Mouse (Mus musculus): ENCODE measurements around the gene Angptl3.

Angptl3 gene

DNA sequence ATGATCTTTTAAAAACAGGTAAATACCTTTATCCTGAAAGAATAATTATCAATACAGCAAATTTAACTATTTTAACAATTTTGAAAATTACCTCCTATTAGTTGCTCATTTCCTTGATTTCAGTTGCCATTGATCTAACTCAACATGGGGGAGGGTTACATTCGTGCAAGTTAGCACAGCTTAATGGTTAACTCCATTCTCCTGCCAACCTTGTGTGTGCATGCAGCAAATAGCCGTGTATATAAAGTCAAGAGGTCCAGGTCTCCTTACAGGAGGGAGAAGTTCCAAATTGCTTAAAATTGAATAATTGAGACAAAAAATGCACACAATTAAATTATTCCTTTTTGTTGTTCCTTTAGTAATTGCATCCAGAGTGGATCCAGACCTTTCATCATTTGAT is at the start of gene Angptl3:
Gene Angptl3 (plus strand): TSS at position 269 of the 400 bp plus-strand sequence.
- DNase-seq (ENCODE audit: low read depth, low spot score), result no peak

DNA sequence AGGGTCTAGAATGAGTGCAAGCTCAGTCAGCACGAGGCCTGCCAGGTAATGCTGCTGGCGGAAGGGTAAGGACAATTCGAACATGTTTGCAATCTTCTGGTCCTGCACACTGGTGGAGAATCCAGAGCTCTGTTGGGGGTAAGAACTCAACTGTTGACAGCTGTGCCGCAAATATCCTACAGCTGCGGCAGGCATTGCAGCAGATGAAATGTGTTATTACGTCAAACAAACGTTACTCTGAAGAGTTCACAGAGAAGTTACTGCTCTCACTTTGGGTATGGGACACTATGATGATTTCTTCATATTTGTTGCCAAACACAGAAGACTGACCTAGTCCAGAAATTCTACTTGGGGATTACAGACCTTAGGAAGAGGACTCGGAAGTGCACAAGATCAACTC is 46.1 kb upstream of the Angptl3 start:
- no peak for DNase-seq (ENCODE audit: low read depth, low spot score)

DNA sequence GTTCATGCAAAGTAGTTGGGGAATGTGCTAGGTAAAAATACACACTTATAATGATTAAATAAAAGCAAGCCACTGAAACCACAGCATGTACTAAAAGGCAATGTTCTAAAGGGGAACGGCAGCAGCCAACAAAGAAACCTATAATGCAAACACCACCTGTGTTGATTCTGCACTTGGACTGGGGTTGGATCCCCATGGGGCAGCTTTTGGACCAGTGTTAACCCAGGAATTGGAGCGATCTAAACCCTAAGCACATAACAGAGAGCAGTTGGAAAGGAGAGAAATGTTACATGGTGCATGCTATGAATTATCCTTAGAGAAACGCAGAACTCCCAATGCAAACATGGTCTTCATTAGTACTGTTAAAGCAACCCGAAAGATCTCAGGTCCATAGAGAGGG is 37.3 kb upstream of the Angptl3 start:
- DNase-seq (ENCODE audit: low read depth, low spot score), result no peak

DNA sequence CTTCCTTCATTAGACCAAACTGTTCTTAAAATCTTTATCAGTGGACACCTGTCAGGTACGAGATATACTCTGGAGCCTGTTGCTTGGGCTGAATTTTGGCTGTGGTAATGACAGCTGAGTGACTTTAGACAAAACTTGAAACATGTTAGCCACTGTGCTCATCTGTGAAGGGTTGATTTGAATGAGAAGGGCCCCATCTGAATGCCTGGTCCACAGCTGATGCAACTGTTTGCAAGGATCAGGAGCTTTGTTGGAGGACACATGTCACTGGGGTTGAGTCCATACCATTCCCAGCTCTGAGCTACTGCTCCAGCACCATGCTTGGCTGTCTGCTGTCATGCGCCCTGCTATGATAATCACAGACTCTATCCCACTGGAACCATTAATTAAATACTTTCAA is 25.2 kb upstream of the Angptl3 start:
- DNase-seq (ENCODE audit: low read depth, low spot score), result no peak

DNA sequence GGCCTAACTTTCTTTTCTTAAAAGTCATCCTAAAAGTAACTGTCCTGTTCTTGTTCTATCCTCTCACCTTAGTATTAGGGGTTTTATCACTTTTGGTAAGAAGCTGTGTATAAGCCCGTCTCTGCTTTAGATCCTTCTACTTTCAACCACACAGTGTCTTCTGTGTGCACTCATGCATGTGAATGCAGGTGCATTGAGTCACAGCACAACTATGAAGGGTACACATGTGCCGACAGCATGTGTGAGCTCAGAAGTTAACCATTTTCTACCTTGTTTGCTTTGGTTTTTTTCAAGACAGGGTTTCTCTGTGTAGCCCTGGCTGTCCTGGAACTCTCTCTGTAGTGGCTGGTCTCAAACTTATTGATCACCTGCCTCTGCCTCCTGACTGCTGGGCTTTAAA is 24.4 kb upstream of the Angptl3 start:
- DNase-seq (ENCODE audit: low read depth, low spot score), result no peak

DNA sequence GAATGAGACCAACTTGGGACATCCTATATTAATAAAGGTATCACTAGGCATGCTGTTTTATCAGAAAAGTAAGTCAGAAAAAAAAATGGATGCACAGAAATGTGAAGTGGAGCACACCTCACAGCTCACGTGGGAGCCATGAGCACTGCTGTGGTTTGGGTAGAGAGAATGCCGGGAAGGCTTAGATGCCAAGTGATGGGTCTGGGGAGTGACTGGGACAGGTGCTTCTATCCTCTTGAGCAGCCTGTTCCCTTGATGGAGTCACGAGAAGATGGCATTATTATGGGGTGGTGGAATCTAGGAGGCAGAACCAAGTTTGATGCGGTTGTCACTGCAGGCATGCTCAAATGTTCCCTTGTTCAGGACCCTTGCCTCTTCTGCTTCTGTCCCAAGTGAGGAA is 19.7 kb upstream of the Angptl3 start:
- no peak for DNase-seq (ENCODE audit: low read depth, low spot score)

DNA sequence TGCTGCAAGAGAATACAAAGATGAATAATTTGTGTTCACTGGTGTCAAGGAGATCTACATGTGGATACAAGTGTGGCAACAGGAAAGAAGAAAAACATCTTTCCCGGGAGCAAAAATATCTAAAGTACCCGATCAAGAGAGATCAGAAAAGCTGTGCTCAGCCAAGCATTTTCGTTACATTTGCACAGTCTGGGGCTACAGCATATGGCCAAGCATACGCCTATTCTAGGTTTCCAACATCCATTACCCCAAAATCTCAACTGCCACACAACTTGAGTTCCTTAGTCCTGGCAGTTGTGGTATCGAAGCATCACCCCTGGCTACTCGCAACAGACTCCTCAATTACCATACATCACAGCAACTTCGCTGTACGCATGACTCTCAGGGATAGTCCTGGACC is 8.5 kb upstream of the Angptl3 start:
- DNase-seq (ENCODE audit: low read depth, low spot score), result no peak

DNA sequence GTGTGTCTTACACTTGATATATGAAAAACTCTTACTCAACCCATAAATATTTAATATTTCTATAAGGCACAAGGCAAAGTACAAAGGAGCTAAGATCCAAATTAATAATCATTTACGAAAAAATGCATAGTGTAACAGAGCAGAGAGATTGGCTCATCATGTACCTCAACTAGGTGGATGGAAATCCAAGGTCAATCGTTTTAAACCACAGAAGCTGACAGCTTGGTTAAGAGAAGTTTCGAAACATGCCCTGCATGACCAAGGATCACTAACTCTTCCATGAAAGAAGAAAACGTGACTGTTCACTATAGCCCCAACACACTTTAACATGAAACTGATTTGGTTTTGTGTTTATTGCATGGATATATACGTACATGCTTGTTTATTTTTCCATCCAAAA is 2.4 kb upstream of the Angptl3 start:
- no peak for DNase-seq (ENCODE audit: low read depth, low spot score)

DNA sequence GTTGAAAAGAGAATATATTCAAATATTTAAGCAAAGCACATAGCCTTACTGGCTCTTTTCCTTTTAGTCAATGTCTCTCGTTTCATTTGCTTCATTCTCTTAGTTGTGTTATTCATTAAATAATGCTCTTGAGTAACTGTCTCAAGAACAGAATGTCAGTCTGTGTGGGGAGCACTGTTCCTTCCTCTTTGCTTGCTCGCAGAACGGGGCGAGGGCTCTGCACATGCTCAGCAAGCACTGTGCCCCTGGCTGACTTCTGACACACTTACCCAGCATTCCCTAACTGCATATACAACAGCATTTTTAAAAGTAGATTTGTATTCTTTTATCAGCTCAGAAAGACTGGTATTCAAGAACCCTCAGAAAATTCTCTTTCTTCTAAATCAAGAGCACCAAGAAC is 2.2 kb downstream of the Angptl3 start:
- DNase-seq (ENCODE audit: low read depth, low spot score), result no peak

DNA sequence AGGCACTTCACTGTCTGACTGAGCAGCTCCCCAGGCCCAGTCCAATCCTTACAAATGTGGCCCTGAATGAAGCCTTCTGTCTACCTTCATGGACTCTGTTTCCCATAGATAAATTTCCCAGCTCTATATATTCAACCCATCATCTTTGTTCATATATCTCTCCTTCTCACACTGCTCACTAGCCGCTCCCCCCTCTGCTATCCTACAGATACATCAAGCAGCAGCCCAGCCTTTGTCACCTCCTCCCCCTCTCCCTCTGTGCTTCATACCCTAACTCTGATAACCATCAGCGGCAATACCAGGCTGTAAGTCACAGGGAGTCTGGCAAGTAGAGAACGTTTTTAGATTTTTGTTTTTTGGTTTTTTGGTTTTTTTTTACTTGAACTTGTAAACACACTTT is 14.1 kb downstream of the Angptl3 start:
- no peak for DNase-seq (ENCODE audit: low read depth, low spot score)

DNA sequence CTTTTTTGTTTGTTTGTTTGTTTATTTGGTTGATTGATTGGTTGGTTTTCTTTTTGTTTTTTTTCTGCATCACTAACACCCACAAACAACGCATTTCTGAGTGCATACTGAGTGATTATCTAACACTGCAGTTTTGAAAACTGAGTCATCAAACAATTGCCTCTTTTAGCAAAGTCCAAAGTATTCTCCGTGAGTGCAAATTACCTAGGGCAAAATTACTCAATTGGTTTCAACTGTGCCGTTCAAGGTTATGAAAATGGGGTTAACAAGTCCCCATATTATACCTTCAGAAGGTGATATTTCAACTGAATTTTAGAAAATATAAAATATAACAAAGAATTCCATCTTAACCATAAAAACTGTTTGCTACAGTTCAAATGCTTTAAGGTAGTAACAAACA is 15.7 kb downstream of the Angptl3 start:
- DNase-seq (ENCODE audit: low read depth, low spot score), result no peak

DNA sequence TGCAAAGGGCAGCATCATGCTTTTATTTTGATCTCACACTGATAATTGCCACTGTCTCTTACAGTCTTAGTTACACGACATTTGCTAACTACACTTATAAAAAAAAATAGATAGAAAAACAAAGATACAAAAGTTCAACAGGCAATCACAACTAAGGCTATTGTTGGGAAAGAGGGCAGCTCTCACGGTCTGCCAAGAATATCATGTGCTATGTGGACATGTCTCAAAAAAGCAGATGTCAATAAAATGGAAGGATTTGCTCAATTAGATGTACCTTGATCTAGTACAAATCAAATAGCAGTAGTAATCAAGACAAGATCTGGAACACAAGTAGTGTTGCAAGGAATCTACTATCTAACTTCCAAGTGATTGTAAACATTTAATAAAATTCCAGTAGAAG is 17.8 kb downstream of the Angptl3 start:
- no peak for DNase-seq (ENCODE audit: low read depth, low spot score)

DNA sequence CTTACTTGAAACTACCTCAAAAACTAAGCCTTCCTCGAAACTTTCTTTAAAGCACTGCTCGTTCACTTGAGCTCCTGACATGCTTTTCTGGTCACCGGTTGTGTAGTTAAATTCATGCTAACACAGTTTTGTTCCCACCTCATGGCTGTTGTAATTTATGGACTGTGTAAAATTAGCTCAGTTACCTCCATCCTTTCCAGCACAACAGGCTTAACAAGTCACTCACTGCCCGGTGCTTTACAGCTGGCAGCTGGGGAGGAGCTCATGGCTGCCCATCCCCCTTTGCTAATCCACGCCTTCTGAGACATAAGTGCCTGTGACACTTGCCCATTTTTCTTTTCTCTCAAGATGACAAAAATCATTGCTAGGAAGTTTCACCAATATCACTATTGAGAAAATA is 33.8 kb downstream of the Angptl3 start:
- peak; percentile 13 for DNase-seq (ENCODE audit: low read depth, low spot score)

DNA sequence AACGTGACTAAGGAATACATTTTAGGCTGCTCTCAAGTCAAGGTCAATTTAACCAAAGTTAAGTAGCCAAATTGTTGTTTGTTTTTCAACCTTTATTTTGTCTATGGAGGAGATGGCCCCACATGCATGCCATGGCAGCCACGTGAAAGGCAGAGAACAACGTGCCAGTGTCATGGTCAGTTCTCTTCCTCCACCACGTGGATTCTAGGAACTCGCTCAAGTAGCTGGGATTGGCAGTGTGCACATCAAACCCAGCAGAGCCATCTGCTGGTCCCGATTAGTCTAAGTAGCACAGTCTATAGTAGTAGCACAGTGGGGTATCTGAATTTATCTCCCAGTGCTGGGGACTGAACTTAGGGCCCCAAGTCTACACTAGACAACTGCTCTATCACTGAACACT is 38.1 kb downstream of the Angptl3 start:
- DNase-seq (ENCODE audit: low read depth, low spot score), result no peak

DNA sequence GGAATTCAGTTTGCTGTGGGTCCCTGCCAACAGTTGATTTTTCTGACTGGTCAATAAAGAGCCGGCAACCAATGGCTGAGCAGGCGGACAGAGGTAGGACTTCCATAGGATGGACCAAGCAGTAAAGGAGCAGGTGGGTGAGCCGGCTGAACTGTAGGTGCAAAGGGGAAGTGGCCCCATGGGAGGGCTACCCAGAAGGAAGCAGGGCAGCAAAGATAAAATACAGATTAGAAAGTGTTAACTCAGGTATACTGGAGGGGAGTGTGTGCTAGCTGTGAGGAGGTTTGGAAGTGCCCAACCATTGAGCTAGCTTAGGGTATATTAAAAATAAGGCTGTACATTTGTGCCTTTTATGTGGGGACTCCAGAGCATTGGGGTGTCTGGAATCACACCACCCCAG is 47.3 kb downstream of the Angptl3 start:
- no peak for DNase-seq (ENCODE audit: low read depth, low spot score)

DNA sequence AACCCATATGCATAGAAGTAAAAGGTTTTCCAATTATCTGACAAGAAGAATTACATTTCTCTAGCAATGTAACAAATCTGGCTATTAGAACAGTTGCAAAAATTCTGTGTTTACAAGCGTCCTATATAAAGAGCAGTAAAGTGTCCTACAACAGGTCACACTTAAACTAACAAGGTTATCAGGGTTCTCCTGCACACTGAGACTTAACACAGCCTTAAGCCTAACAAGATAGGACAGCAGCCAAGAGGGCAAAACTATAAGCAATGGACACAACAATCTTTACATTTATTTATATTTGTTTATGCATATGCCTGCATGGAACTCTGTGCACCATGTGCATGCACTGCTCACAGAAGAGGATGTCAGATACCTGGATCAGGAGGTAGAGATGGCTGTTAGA is 50.4 kb downstream of the Angptl3 start:
- DNase-seq (ENCODE audit: low read depth, low spot score), result no peak

DNA sequence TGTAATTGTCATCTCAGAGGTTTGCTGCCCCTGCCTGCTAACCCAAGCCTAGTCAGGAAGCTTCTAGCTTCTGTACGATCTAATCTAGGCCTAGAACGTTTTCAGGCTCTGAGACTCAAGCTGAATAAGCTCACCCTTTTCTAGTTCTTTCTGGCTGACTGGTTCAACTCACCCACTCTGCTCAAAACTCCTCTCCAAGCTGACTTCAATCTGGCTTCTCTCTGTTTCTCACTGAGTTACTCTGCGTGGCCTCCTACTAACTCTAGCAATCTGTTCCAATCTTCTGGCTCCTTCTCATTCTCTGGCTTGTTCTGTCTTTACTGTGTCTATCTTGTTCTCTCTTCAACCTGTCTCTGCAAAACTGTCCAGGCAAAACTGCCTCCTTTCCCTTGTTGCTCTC is 53.1 kb downstream of the Angptl3 start:
- DNase-seq (ENCODE audit: low read depth, low spot score), result no peak

DNA sequence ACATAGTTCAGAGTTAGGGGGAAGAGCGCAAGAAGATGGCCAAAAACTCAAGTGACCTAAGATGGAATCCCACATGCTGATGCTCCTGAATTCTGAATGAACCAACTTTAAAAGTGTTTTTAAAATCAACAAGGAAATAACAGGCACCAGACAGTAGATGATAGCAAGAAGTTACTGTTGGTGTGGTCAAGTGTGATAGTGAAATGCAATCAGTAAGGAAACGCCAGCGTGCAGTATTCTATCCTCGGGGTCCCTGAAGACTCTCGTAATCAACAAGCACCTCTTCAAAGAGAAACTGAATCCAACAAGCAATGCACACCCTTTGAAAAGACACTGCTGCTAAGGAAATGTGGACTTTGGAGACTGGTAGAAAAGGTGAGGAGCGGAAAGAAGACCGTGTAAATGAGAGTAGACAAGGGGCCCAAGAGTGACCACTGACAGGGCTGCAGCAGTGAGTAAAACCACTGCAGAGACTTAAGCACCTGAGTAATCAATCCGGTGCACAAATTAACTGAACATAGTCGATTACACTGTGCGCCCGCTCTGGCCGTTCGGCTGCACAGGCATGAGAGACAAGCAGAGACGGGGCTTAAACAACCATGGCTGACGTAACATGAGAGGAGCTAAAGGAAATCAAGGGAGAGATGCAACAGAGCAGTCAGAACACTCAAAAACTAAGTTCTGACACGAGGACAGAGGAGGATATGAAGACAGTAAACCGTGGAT is 57.2 kb downstream of the Angptl3 start:
- DNase-seq (ENCODE audit: low read depth, low spot score), result no peak

DNA sequence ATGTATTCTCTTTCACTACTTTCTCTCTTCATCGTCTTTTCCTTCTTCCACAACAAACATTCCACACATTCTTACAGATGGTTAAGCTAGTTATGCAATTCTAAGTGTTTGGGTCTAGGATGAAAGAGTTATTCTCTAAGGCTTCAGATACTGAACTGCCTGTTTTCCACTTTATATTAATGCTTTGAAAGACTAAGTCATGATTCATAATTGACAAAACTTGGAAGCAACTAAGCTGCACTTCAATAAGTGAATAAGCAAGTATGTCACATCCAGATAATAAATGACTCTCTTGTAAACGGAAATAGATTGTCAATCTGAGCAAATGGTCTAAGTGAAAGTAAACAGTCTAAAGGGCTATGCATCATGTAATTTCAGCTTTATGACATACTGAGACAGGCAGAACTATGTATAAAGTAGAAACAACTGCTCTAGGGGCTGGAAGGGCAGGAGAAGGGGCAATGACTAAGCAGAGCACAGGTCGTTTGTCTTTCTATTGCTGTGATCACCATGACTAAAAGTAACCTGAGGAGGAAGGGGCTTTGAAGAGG is 60.5 kb downstream of the Angptl3 start:
- no peak for DNase-seq (ENCODE audit: low read depth, low spot score)

DNA sequence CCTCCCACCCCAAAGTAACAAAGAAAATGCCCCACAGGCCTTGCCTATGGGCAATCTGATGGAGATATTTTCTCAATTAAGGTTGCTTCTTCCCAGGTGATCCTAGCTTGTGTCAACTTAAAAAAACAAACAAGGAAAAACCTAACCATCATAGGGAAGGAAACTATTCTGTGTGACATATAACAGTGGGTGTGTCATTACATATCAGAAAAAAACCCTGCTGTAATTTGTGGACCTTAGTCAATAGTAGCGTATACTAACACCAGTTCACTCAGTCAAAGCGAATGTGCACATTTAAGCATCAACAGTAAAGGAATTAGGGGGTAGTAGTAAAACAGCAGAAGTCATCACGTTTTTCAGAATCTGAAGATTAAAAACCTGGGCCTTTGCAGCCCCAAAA is 61.0 kb downstream of the Angptl3 start:
- DNase-seq (ENCODE audit: low read depth, low spot score), result no peak
